Mouse (Mus musculus): ENCODE results near the gene Tmem150b.

DNA sequence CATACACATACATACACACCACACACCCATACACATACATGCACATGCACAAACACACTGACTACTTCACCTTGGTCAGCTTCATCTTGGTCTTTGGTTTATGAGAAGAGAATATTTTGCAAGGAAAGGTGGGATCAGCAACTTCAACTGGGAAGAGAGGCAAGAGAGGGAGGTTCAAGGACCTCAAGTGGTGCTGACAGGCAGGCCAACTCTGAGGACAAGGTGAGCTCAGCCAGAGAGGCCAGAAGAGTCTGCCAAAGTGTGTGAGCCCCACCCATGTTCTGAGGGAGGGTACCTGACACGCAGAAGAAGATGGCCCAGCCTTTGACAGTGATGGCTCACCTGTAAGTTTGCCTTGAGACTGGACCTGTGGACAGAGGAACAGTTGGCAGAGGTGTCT, 34.6 kb upstream of the Tmem150b start:
- no peak for TF ChIP-seq CTCF (IDR thresholded peaks at IDR 0.05; ENCODE audit: insufficient read depth, low read depth, low read length)
- no peak for TF ChIP-seq POLR2A (IDR thresholded peaks at IDR 0.05; ENCODE audit: insufficient read depth, low read depth, low read length)

Data from olfactory bulb, adult 2 months (tissue).